Mouse (Mus musculus) ES-E14 (cell line): ENCODE results near the gene Magi1.

Experiments used
- MAFK ChIP-seq: IDR thresholded peaks from 2 replicates; pipeline ENCODE4 v1.6.1; 2014; ENCODE audit warnings: mild to moderate bottlenecking, low read depth, low read length, inconsistent platforms; ENCODE audit not compliant: insufficient read depth
- ZNF384 ChIP-seq: IDR thresholded peaks from 2 replicates; pipeline ENCODE4 v1.6.1; 2012; ENCODE audit warnings: low read depth, low read length, inconsistent platforms

- TF ChIP-seq ZNF384 (no peak), MAFK (no peak)
These were observed 421.5 kb downstream of the Magi1 start for GRCm38 (mm10) chr6:93862263-93862662.
